Mouse (Mus musculus) C3H10T1/2 (cell line): ENCODE data around the gene Olfr700. TPM values are rescaled to one million over a fixed set of nuclear protein-coding genes. Genes with fewer than 3 reads are reported as not detected.

Experiments
- polyA plus RNA-seq, 2 experiments: library from polyadenylated mRNA; unstranded; fragments of >200 nt; fragmentation: generic; extraction: Trizol; gene quantifications; one replicate each; pipeline ENCODE4 v1.2.1; 2012; ENCODE audit warnings: missing spikeins in 2 of 2

Gene Olfr700
- polyA plus RNA-seq = not detected

GRCm38 (mm10) chr7:106808734-106809133 lies at the start of gene Olfr700:
TSS of gene Olfr700 (minus strand) at chr7:106808834.

GRCm38 (mm10) chr7:106843060-106843459 lies 34.4 kb upstream of the Olfr700 start, which contains the start of gene Olfr703:
TSS of gene Olfr703 (plus strand) at chr7:106843360.

GRCm38 (mm10) chr7:106833793-106834192 lies 25.2 kb upstream of the Olfr700 start, which contains the start of gene Olfr702:
TSS of gene Olfr702 (minus strand) at chr7:106833893.

GRCm38 (mm10) chr7:106813829-106814228 lies 5.2 kb upstream of the Olfr700 start, which contains the start of gene Olfr701:
TSS of gene Olfr701 (plus strand) at chr7:106814129.

GRCm38 (mm10) chr7:106793098-106793497 lies 15.5 kb downstream of the Olfr700 start, which contains the start of gene Olfr699:
TSS of gene Olfr699 (minus strand) at chr7:106793198.

Other genes starting within 250 kb of the Olfr700 start
- not detected for gene Olfr693, start 128.2 kb downstream of the Olfr700 start, polyA plus RNA-seq
- gene Olfr694, start 117.0 kb downstream of the Olfr700 start, polyA plus RNA-seq = not detected
- gene Olfr695, start 92.4 kb downstream of the Olfr700 start, polyA plus RNA-seq = not detected
- gene Olfr697, start 66.4 kb downstream of the Olfr700 start, polyA plus RNA-seq = not detected
- gene Olfr698, start 53.4 kb downstream of the Olfr700 start, polyA plus RNA-seq = not detected
- not detected for gene Olfr699, start 15.6 kb downstream of the Olfr700 start, polyA plus RNA-seq
- gene Olfr701, start 5.3 kb upstream of the Olfr700 start, polyA plus RNA-seq = not detected
- not detected for gene Olfr702, start 25.1 kb upstream of the Olfr700 start, polyA plus RNA-seq
- gene Olfr703, start 34.5 kb upstream of the Olfr700 start, polyA plus RNA-seq = not detected
- not detected for gene Olfr704, start 54.4 kb upstream of the Olfr700 start, polyA plus RNA-seq
- gene Olfr705, start 68.1 kb upstream of the Olfr700 start, polyA plus RNA-seq = not detected
- gene Olfr706, start 79.3 kb upstream of the Olfr700 start, polyA plus RNA-seq = not detected
- gene Olfr707, start 92.4 kb upstream of the Olfr700 start, polyA plus RNA-seq = not detected
- not detected for gene Olfr1532-ps1, start 99.2 kb upstream of the Olfr700 start, polyA plus RNA-seq
- gene Olfr709-ps1, start 123.4 kb upstream of the Olfr700 start, polyA plus RNA-seq = not detected
- gene Olfr710, start 139.5 kb upstream of the Olfr700 start, polyA plus RNA-seq = not detected
- gene Olfr6, start 155.1 kb upstream of the Olfr700 start, polyA plus RNA-seq = not detected
- not detected for gene Olfr711, start 166.6 kb upstream of the Olfr700 start, polyA plus RNA-seq
- gene Olfr2, start 197.2 kb upstream of the Olfr700 start, polyA plus RNA-seq = not detected
- not detected for gene Olfr713, start 222.3 kb upstream of the Olfr700 start, polyA plus RNA-seq